Mouse (Mus musculus) WW6 (cell line): ENCODE results near the gene Smyd1.

ENCODE experiments used
- DNase-seq: peaks from one replicate; pipeline ENCODE4 v3.0.0-alpha.2; 2013; ENCODE audit warnings: low read depth, low spot score

Smyd1 gene

GRCm38 (mm10) chr6:71208691-71209090 is 113.3 kb downstream of the Smyd1 start:
- DNase-seq = no peak

- DNase-seq = no peak
These were observed 117.9 kb downstream of the Smyd1 start for GRCm38 (mm10) chr6:71204166-71204565.

- no peak for DNase-seq
These were observed 118.4 kb downstream of the Smyd1 start for GRCm38 (mm10) chr6:71203674-71204073.

GRCm38 (mm10) chr6:71201925-71202324 is 120.1 kb downstream of the Smyd1 start:
- DNase-seq = no peak

GRCm38 (mm10) chr6:71199612-71200011 is 122.4 kb downstream of the Smyd1 start, which contains the start of gene Fabp1:
TSS of gene Fabp1 (plus strand) at chr6:71199827.
- DNase-seq = no peak

- DNase-seq = no peak
These were observed 124.1 kb downstream of the Smyd1 start for GRCm38 (mm10) chr6:71197636-71198535.

GRCm38 (mm10) chr6:71196107-71196506 is 125.9 kb downstream of the Smyd1 start:
- no peak for DNase-seq

GRCm38 (mm10) chr6:71193151-71193740 is 128.8 kb downstream of the Smyd1 start:
- DNase-seq = no peak

- no peak for DNase-seq
These were observed 131.5 kb downstream of the Smyd1 start for GRCm38 (mm10) chr6:71190501-71190900.

- DNase-seq = no peak
These were observed 132.5 kb downstream of the Smyd1 start for GRCm38 (mm10) chr6:71189578-71189977.

- no peak for DNase-seq
These were observed 137.0 kb downstream of the Smyd1 start for GRCm38 (mm10) chr6:71184941-71185604.

GRCm38 (mm10) chr6:71180596-71180995 is 141.4 kb downstream of the Smyd1 start:
- no peak for DNase-seq

- DNase-seq = no peak
These were observed 149.0 kb downstream of the Smyd1 start for GRCm38 (mm10) chr6:71172812-71173580.

GRCm38 (mm10) chr6:71166551-71167169 is 155.4 kb downstream of the Smyd1 start:
- DNase-seq = no peak

- no peak for DNase-seq
These were observed 157.6 kb downstream of the Smyd1 start for GRCm38 (mm10) chr6:71164394-71164793.
